Mouse (Mus musculus) megakaryocyte, embryonic 14.5 days (primary cell): ENCODE measurements around the gene Eps8l2.

Experiments
- FLI1 ChIP-seq: IDR thresholded peaks from 2 replicates; pipeline ENCODE4 v1.6.1; 2012; ENCODE audit warnings: low read length, inconsistent platforms, mixed read lengths
- GATA1 ChIP-seq: IDR thresholded peaks from 3 replicates; pipeline ENCODE4 v1.6.1; 2012; ENCODE audit warnings: mixed read lengths, low read length, inconsistent platforms, borderline replicate concordance

DNA sequence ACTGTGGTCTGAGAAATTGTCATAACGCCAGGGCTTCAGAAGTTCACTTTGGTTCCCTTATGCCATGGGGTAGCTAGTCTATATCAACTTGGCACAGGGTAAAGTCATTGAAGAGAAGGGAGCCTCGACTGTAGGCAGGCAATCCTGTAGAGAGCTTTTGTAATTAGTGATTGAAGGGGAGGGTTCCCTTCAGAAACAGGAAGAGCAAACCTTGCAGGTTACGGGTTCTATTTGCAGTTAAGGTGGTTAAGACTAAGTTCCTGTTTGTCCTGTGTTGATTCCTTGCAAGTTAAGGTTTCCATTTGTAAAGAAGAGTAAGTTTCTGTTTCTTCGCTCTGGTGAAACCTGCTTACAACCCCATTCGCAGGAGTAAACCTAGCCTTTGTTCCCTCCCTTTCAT is 31.2 kb downstream of the Eps8l2 start:
- no peak for TF ChIP-seq GATA1
- TF ChIP-seq FLI1 = no peak
